Mouse (Mus musculus) liver, embryonic 16.5 days (tissue): Measurements from ENCODE around the gene Nutm1. TPM values are rescaled to one million over a fixed set of nuclear protein-coding genes. Genes with fewer than 3 reads are reported as not detected.
"Not testable (repeated sequence)": the region's sequence is repeated elsewhere in the genome, so short reads cannot be mapped to it uniquely, and the experiment has no call there.

Source experiments
- ATAC-seq: fragments of 200-750 bp; cut with Nextera tagmentation; 2 replicates; pipeline ENCODE4 v1.8.0; 2017; ENCODE audit warnings: low read depth, mild to moderate bottlenecking, moderate number of reproducible peaks, moderate library complexity
- H3K27ac ChIP-seq: fragments of 300-500 bp; sonication (generic); 2 replicates; pipeline ENCODE4 v1.5.1; 2014; ENCODE audit warnings: mild to moderate bottlenecking, low read length
- H3K27me3 ChIP-seq: fragments of 300-500 bp; sonication (generic); 2 replicates; pipeline ENCODE4 v1.6.1; 2014; ENCODE audit warnings: low read depth, low read length, mixed read lengths; ENCODE audit not compliant: control insufficient read depth, insufficient read depth
- H3K36me3 ChIP-seq: fragments of 300-500 bp; sonication (generic); 2 replicates; pipeline ENCODE4 v1.6.1; 2014; ENCODE audit warnings: mild to moderate bottlenecking; ENCODE audit not compliant: control insufficient read depth, insufficient read depth
- H3K4me1 ChIP-seq: fragments of 300-500 bp; sonication (generic); 2 replicates; pipeline ENCODE4 v1.6.1; 2014; ENCODE audit warnings: low read depth, low read length, mixed read lengths; ENCODE audit not compliant: control insufficient read depth
- H3K4me2 ChIP-seq: fragments of 300-500 bp; sonication (generic); 2 replicates; pipeline ENCODE4 v1.6.1; 2014; ENCODE audit warnings: low read depth, low read length, mixed read lengths
- H3K4me3 ChIP-seq: fragments of 300-500 bp; sonication (generic); 2 replicates; pipeline ENCODE4 v1.5.1; 2014; ENCODE audit warnings: low read depth, mild to moderate bottlenecking, low read length
- H3K9ac ChIP-seq: fragments of 300-500 bp; sonication (generic); 2 replicates; pipeline ENCODE4 v1.6.1; 2014; ENCODE audit warnings: low read depth, low read length
- H3K9me3 ChIP-seq: fragments of 300-500 bp; sonication (generic); replicated peaks from 2 replicates; pipeline ENCODE4 v1.6.1; 2016; ENCODE audit warnings: low read length; ENCODE audit not compliant: control insufficient read depth
- WGBS: fragments of 180-500 bp; shearing (Covaris S2); extraction: QIAGEN DNeasy Blood & Tissue Kit; methylation state at CpG from one replicate; pipeline ENCODE4 v1.1.7; 2014; ENCODE audit not compliant: insufficient replicate concordance; 5-methylcytosine and 5-hydroxymethylcytosine counted together
- polyA plus RNA-seq: library from polyadenylated mRNA; unstranded; fragments of >200 nt; fragmentation: Nextera tagmentation; extraction: Ambion mirVana; gene quantifications from 2 replicates; pipeline ENCODE4 v1.2.1, GENCODE M21; 2015

The Nutm1 gene
- polyA plus RNA-seq: not detected in 2 replicates

DNA sequence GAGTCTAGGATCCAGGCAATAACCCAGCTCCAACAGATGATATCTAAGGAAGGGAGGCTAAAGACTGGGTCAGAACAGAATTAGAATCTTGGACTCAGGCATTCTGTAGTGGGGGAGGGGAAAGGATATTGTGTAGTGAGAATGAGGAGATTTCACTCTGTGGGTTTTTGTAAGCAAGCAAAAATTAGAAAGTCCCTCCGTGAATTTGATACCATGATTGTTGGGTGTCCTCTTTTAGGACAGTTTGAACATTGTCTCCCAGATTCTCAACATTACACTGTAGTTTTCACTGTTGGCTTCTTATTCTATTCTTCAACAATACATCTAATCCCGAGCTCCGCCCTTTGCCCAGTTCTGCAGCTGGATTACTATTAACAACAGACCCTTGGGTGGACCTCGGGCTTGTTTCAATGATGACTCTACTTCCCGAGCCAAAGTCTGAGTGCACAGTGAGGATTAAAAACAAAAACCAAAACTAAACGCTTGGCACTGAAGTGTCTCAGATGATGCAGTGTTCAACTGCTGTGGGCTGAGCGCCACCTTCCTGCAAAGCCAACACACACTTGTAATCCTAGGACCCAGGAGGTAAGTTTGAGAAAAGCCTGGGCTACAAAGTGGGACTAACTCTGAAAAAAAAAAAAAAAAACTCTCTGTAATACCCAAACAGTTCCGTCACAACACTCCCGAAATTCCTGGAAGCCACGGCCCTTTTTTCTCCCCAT, at the start of gene Nutm1:
TSS of gene Nutm1 (minus strand) at position 51 of the 722 bp plus-strand sequence.
- Histone ChIP-seq H3K27me3 (no peaks in the 10 kb centered on the region), H3K4me3 (no peak within 1 kb of the TSS), H3K9me3 (no peaks in the 10 kb centered on the region), H3K4me2 (no peak within 1 kb of the TSS), H3K4me1 (peaks cover 12% of the 10 kb centered on the region), H3K9ac (no peak within 1 kb of the TSS), H3K27ac (no peak within 1 kb of the TSS), H3K36me3 (no peaks in the 10 kb centered on the region)
- 60% methylated on average over 10 of the region's 10 CpGs for WGBS
- no peak for ATAC-seq

DNA sequence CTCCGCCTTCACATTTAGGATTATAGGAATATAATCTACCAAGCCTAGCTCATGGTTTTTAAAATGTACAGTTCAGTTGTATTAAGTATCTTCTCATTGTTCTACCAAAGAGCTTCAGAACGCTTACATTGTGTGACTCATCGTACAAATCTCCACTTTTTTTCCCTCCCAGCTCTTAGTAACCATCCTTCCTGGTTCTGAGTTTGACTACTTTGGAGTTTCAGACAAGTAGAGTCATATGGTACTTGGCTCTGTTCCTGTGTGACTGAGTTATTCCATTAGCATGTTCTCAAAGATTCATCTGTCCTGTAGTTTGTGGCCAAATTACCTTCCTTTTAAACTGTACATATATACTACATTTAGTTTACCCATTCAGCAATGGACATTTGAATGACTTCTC, 49.6 kb upstream of the Nutm1 start:
- H3K4me1 ChIP-seq: peaks cover 2% of the 10 kb centered on the region; the same call in 1 of the 2 replicates
- H3K9ac ChIP-seq: no peak overlapping the region
- H3K27ac ChIP-seq: no peak overlapping the region
- H3K9me3 ChIP-seq: no peaks in the 10 kb centered on the region
- no peak for ATAC-seq
- H3K27me3 ChIP-seq: no peaks in the 10 kb centered on the region
- WGBS: 69% methylated on average over 3 of the region's 3 CpGs
- H3K4me3 ChIP-seq: no peak overlapping the region
- no peaks in the 10 kb centered on the region for H3K36me3 ChIP-seq
- no peak overlapping the region for H3K4me2 ChIP-seq

DNA sequence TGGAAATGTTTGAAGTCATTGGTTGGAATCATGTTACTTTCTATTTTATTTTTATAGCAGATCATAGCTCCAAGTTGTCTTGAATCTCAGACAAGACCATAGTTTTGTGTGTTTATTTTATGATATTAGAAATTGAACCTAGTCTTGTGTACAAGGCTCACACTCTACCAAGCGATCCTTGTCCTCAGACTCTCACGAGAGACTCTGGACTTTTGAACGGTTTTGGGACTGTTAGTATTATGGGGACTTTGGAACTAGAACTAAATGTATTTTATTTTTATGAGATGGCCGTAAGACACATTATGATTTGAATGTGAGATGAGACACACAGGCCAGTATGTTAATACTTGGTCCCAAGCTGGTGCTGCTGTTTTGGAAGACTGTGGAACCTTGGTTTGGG, 39.1 kb upstream of the Nutm1 start:
- H3K9me3 ChIP-seq: no peaks in the 10 kb centered on the region
- H3K4me2 ChIP-seq: no peak overlapping the region
- no peaks in the 10 kb centered on the region for H3K27me3 ChIP-seq
- no peaks in the 10 kb centered on the region for H3K4me1 ChIP-seq
- H3K27ac ChIP-seq: no peak overlapping the region
- H3K4me3 ChIP-seq: no peak overlapping the region
- no peak for ATAC-seq
- H3K36me3 ChIP-seq: no peaks in the 10 kb centered on the region
- WGBS: 70% methylated on average over 4 of the region's 4 CpGs
- H3K9ac ChIP-seq: no peak overlapping the region

DNA sequence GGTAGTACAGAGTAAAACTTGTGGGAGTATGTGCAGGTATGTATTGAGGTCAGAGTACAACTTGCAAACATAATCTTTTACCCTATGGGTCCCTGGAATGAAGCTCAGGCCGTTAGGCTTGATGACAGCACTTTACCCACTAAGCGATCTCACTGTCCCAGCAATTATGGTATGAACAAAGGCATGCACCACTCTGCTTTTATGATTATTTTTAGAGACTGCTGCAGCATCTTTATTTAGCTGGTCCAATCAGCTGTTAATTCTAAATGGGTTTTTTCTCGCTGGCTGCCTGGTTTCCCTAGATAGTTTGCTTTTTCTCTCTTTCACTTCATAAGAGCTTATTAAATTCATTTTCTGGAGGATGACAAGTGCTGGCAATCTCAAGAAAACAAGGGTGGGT, 37.1 kb upstream of the Nutm1 start:
- ATAC-seq: no peak

DNA sequence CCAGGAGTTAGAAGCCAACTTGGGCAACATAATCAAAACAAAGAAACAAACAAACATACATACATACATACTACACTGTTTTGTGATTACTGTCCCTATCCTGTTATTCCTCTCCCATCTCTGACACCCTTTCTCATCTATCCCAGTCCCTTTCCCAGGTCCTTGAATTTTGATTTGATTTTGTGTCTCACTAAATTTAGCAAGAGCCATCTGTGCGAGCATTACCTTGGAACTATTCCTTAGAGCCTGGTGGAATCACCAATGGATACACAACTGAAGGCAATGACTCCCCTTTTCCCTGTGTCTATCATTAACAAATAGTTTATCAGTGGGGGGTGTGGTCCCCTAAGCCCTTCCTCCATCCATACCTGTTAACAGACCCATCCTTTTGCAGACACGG, 33.7 kb upstream of the Nutm1 start:
- Histone ChIP-seq H3K4me3 (no peak overlapping the region), H3K27ac (no peak overlapping the region), H3K9ac (no peak overlapping the region), H3K36me3 (no peaks in the 10 kb centered on the region), H3K4me1 (no peaks in the 10 kb centered on the region), H3K9me3 (no peaks in the 10 kb centered on the region), H3K4me2 (no peak overlapping the region), H3K27me3 (no peaks in the 10 kb centered on the region)
- ATAC-seq: no peak
- 78% methylated on average over 2 of the region's 2 CpGs for WGBS

More for the DNA sequence above, 37.1 kb upstream of the Nutm1 start:
- Histone ChIP-seq H3K4me2 (no peak overlapping the region), H3K4me1 (no peaks in the 10 kb centered on the region), H3K9ac (no peak overlapping the region), H3K27me3 (no peaks in the 10 kb centered on the region), H3K9me3 (no peaks in the 10 kb centered on the region), H3K36me3 (no peaks in the 10 kb centered on the region), H3K27ac (no peak overlapping the region), H3K4me3 (no peak overlapping the region)
- 81% methylated on average over 3 of the region's 3 CpGs for WGBS

DNA sequence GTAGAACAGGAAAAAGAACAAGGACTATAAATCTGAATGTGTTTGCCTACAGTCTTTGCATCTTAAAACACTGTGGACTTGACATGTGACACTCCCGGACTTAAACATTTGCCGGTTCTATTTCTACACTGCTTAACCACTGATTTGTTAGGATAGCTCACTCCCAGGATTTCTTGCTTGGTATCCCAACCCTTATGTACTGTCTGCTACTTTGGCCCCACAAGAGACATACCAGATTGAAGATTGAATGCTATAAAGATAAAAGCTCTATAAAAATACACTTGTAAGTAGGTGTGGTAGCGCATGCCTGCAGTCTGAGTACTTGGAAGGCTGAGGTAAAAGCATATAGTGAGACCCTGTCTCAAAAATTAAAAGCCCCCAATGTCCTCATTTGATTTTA, 30.4 kb upstream of the Nutm1 start:
- no peak overlapping the region for H3K4me3 ChIP-seq
- no peaks in the 10 kb centered on the region for H3K36me3 ChIP-seq
- no peak overlapping the region for H3K9ac ChIP-seq
- no peaks in the 10 kb centered on the region for H3K27me3 ChIP-seq
- 87% methylated on average over 3 of the region's 3 CpGs for WGBS
- no peaks in the 10 kb centered on the region for H3K9me3 ChIP-seq
- H3K4me2 ChIP-seq: no peak overlapping the region
- no peak overlapping the region for H3K27ac ChIP-seq
- peaks cover 2% of the 10 kb centered on the region; the same call in 1 of the 2 replicates for H3K4me1 ChIP-seq
- no peak for ATAC-seq

DNA sequence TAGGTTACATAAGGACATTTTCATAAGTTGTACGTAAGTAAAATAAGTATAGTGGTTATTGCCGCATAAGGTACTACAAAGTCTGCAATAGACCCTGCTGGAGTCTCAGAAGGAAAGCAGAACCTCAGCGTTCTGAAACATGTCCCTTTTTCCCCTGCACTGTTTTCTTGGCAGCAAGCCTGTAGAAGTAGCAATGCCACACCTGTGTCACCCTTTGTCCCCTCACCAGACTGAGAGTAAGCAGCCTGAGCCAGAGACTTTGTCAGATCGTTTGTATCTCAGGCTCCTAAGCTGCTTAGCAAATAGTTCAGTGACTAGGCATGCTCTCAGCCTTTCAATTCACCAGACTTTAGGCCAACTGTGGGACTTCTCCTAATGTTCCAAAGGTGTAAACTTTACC, 28.0 kb upstream of the Nutm1 start:
- Histone ChIP-seq H3K4me1 (peaks cover 8% of the 10 kb centered on the region), H3K36me3 (no peaks in the 10 kb centered on the region), H3K9me3 (no peaks in the 10 kb centered on the region), H3K4me3 (no peak overlapping the region), H3K27ac (no peak overlapping the region; the same call in 1 of the 2 replicates), H3K4me2 (no peak overlapping the region), H3K27me3 (no peaks in the 10 kb centered on the region), H3K9ac (no peak overlapping the region)
- WGBS: 55% methylated on average over 4 of the region's 4 CpGs
- ATAC-seq: no peak

DNA sequence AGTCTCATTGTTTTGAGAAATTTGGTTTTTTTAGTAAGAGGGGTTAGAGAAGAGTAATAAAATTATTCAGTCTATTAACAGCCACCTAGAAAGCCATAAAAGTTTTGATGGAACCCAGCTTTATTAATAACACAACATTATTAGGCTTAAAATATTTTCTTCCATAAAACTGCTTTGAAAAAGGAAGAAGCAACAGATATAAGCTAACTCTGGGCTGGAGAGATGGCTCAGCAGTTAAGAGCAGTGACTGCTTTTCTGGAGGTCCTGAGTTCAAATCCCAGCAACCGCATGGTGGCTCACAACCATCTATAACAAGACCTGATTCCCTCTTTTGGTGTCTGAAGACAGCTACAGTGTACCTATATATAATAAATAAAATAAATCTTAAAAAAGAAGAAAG, 27.0 kb upstream of the Nutm1 start:
- H3K4me1 ChIP-seq, H3K4me2 ChIP-seq, H3K9ac ChIP-seq, H3K4me3 ChIP-seq, H3K27me3 ChIP-seq, H3K36me3 ChIP-seq, H3K27ac ChIP-seq, ATAC-seq, H3K9me3 ChIP-seq: not testable (repeated sequence)
- 80% methylated on average over 1 of the region's 1 CpGs for WGBS

DNA sequence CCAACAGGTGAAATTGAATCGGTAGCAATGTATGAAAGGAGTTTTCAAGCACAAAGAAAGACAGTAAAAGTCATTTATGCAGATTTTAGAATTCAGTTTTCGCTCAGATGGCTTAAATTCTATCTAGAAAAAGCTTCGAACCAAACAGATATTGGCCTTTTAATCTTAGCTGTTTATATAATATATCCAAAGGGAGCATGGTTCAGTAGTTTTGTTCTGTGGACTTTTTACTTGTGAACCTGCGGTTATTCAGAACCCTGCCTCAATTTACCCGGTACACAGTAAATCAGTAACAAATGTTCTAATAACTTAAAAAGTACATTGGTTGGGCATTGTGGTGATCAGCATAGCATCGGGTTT, 25.9 kb upstream of the Nutm1 start:
- peak overlapping the region; percentile 83 for H3K4me2 ChIP-seq
- H3K27ac ChIP-seq: no peak overlapping the region
- H3K4me3 ChIP-seq: peak overlapping the region; percentile 68
- H3K36me3 ChIP-seq: no peaks in the 10 kb centered on the region
- peak overlapping the region; percentile 63 for H3K9ac ChIP-seq
- no peak for ATAC-seq
- WGBS: 52% methylated on average over 6 of the region's 6 CpGs
- H3K9me3 ChIP-seq: no peaks in the 10 kb centered on the region
- H3K4me1 ChIP-seq: peaks cover 8% of the 10 kb centered on the region
- no peaks in the 10 kb centered on the region for H3K27me3 ChIP-seq
